Mouse (Mus musculus) gastrocnemius, adult 2 months (tissue): ENCODE measurements at regions not wholly inside any gene's neighbourhood (a gene's known extent, or its start where the extent isn't known, plus 50 kb on each side); places are given as distances from the start of the nearest gene placed in this dataset.
"Not testable (repeated sequence)": the region's sequence is repeated elsewhere in the genome, so short reads cannot be mapped to it uniquely, and the experiment has no call there.

Experiments
- DNase-seq: peaks from one replicate; pipeline ENCODE4 v3.0.0; 2022
- H3K27ac ChIP-seq: fragments of 200-600 bp; 2 replicates; pipeline ENCODE4 v1.8.1; 2022; ENCODE audit warnings: mild to moderate bottlenecking
- H3K4me3 ChIP-seq: fragments of 200-600 bp; 2 replicates; pipeline ENCODE4 v1.8.1; 2022; ENCODE audit warnings: mild to moderate bottlenecking, moderate library complexity
- CTCF ChIP-seq: fragments of 200-600 bp; IDR thresholded peaks from 2 replicates; pipeline ENCODE4 v1.8.1; 2022; ENCODE audit warnings: antibody characterized with exemption, mild to moderate bottlenecking, moderate library complexity
- intact Hi-C: fragments of 180-260 bp; cut with DNase I; formaldehyde crosslinking; loops from one replicate; pipeline ENCODE4 v1.15.1; 2025

DNA sequence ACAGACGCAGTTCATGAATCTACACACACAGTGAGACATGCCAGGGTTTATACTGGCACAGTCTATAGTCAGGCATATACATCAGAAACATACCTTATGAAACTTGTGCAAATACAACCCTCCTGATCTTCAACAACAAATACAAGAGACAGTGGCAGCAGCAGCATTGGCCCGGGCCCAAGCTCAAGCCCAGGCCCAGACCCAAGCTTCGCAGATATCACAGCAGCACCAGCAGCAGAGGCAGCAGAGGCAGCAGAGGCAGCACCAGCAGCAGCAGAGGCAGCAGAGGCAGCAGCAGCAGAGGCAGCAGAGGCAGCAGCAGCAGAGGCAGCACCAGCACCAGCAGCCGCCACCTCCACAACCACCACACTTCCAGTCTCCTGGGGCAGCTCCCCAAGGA, 80.0 kb downstream of the Samd9l start:
- intact Hi-C loops: no loop called here
- TF ChIP-seq CTCF: no peak
- DNase-seq: no peak
- H3K27ac ChIP-seq: no peak overlapping the region
- no peak overlapping the region for H3K4me3 ChIP-seq

DNA sequence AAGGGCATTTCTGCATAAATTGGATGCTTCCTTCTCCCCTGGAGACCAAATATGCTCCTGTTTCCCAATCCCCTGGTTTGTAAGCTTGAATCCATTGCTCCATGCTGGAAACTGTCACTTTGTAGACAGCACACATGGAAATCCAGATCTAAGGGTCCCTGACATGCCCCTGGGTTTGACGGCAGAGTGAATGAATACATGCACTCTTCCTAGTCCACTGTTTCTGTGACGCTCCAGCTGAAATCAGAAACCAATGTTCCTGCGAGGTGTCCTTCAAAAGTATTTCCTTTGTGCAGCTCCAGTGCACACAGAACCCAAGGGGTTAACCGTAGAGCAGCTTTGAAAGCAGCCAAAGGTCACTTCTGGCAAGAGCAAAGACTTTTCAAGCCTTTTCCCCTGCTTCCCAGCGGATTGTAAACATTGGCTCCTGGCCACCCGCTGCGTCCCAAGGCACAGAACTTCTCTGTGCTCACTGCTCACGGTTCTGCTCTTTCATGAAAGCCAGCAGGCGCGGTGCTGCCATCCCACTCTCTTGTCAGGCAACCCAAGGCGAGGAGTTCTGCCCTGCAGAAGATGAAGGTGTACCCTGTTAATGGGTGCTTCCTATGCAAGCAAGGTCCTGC, 91.7 kb downstream of the Samd9l start:
- H3K4me3 ChIP-seq: peak overlapping the region; percentile 48
- intact Hi-C loops: not testable (repeated sequence)

DNA sequence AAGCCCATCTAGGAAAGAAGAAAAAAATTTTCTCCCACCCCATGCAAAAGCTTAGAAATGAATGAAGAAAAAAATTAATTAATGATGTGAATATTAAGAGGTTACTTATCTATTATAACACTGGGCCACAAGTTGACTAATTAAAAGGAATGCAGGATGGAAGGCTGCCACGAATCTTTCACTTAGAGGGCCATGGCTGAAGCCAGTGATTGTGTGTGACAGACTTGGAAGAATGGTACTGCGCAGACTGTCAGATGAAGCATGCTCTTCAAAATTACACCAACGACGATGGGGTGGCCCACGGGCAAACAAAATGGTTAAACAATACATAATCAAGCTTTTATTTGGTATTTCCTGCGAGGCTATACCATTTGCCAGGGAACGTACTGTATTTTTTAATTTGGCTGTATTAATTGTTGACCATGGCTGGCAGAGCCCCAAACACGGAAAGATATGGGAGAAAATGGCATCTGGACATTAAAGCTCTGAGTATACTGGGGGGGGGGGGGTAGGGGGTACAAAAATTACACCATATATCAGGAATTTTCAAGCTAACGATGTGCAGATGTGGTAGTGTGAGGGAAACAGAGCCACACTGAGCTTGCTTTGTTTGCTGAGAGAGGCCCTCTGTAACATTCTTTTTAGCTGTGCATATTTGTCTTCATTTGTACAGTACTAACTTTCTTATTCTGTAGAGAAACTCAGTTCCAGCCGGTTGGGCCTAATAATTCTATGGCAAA, 94.3 kb downstream of the Samd9l start:
- DNase-seq, intact Hi-C loops, H3K4me3 ChIP-seq, H3K27ac ChIP-seq: not testable (repeated sequence)

More for the DNA sequence above, 91.7 kb downstream of the Samd9l start:
- peak; percentile 21 for DNase-seq
- not testable (repeated sequence) for H3K27ac ChIP-seq

DNA sequence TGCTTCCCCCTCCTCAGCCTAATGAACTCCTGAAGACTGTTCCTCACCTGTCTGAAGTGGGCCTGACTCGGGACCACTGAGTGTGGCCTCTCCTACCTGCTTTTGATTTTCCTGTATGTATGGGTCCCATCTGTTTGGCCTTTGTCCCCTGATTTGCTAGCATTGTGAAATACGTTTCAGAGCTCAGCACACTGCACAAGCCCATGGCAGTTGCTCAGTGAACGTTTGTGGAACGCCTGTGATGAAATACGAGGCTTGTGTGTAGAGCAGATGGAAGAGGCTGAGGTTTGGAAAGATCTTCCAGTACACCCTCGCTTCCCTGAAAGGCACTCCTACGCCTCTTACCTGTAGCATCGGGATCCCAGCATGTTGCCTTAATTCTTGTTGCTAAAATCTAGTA, 106.1 kb downstream of the Samd9l start:
- DNase-seq, intact Hi-C loops, H3K4me3 ChIP-seq, H3K27ac ChIP-seq: not testable (repeated sequence)

DNA sequence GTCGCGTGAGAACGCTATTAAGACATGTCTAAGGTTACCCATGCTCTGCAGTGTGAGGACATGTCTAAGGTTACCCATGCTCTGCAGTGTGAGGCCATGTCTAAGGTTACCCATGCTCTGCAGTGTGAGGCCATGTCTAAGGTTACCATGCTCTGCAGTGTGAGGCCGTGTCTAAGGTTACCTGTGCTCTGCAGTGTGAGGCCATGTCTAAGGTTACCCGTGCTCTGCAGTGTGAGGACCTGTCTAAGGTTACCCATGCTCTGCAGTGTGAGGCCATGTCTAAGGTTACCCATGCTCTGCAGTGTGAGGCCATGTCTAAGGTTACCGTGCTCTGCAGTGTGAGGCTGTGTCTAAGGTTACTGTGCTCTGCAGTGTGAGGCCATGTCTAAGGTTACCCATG, 107.4 kb downstream of the Samd9l start:
- H3K4me3 ChIP-seq, DNase-seq, H3K27ac ChIP-seq, intact Hi-C loops: not testable (repeated sequence)

DNA sequence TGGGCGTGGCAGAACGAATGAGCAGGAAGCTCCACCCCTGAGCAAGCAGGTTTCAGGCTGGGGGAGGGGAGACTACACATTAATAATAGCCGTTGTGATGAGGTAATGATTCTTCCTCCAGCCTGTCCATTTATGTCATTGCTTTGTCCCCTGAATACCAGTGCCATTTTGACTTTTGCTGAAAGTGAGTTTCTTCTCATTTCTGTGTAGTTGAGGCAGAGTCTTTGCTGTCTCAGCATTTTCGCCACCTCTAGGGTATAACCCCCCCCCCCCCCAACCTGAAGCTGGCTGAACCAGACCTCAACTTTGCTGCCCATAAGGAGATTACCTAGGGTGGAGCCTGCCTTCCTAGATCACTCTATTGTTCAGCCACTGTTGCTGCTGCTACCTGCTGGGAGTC, 130.6 kb downstream of the Samd9l start:
- H3K27ac ChIP-seq, H3K4me3 ChIP-seq, DNase-seq, intact Hi-C loops: not testable (repeated sequence)

DNA sequence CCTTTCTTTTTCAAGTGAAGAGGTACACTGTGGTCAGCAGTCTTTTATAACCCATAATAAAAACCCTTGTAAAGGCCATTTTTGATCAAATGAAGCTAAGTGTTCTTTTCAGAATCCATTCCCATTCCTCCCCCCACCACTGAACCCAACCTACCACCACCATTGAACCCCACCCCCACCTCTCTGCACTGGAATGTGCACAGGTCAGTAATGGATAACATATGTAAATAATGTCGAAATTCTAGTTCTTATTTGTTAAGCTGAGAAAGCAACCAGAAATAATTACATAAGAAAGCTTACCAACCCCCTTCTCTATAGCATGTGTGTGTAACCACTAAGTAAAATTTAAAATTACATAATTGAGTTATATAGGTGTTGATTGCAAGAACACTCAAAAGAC, 133.9 kb downstream of the Samd9l start:
- H3K27ac ChIP-seq, H3K4me3 ChIP-seq, intact Hi-C loops, DNase-seq: not testable (repeated sequence)
